Mouse (Mus musculus): Measurements from ENCODE around the gene Vwa7.

GRCm38 (mm10) chr17:35064378-35064877 is 48.0 kb downstream of the Vwa7 start:
- TF ChIP-seq CTCF (IDR thresholded peaks at IDR 0.05; ENCODE audit: control insufficient read depth, insufficient read depth, low read length): no peak
- no peak for TF ChIP-seq POLR2A (IDR thresholded peaks at IDR 0.05; ENCODE audit: borderline replicate concordance, control insufficient read depth, low read depth, low read length)

Measured in bone marrow, adult 2 months (tissue).